Mouse (Mus musculus) CH12.LX (cell line): ENCODE measurements around the gene Zbtb20. TPM values are rescaled to one million over a fixed set of nuclear protein-coding genes. Genes with fewer than 3 reads are reported as not detected.

Source experiments
- DNase-seq: peaks from one replicate; pipeline ENCODE4 v3.0.0-alpha.2; 2013; ENCODE audit errors: extremely low read depth
- H3K27ac ChIP-seq: 2 replicates; pipeline ENCODE4 v1.5.1; 2012; ENCODE audit warnings: low read depth, mild to moderate bottlenecking, control low read depth, moderate library complexity; ENCODE audit not compliant: insufficient read depth
- H3K27me3 ChIP-seq: replicated peaks from 2 replicates; pipeline ENCODE3; 2012; ENCODE audit warnings: inconsistent platforms
- H3K36me3 ChIP-seq, 2 experiments: replicated peaks in 1 of 2; 2 replicates each; pipeline versions ENCODE3 to v1.6.1; 2012; ENCODE audit warnings: inconsistent platforms in 1 of 2, low read length in 1 of 2, mild to moderate bottlenecking in 1 of 2, mixed read lengths in 1 of 2, moderate library complexity in 1 of 2; ENCODE audit not compliant: control insufficient read depth in 1 of 2, insufficient read depth in 1 of 2
- H3K4me1 ChIP-seq, 2 experiments: 2 replicates each; pipeline ENCODE4 v1.6.1; 2012; ENCODE audit warnings: inconsistent platforms in 1 of 2, moderate library complexity in 1 of 2; ENCODE audit not compliant: insufficient read depth in 2 of 2, control insufficient read depth in 1 of 2
- H3K4me2 ChIP-seq: 2 replicates; pipeline ENCODE4 v1.6.1; 2012; ENCODE audit warnings: low read depth, mild to moderate bottlenecking, control low read depth; ENCODE audit not compliant: poor library complexity, insufficient read depth, severe bottlenecking
- H3K4me3 ChIP-seq, 3 experiments: fragments of 150-350 bp in 1 of 3; sonication (generic) in 1 of 3; replicated peaks in 1 of 3; 2 replicates each; pipeline versions ENCODE3 to v1.5.1; 2011 to 2012; ENCODE audit warnings: low read depth in 2 of 3, low read length in 2 of 3, mild to moderate bottlenecking in 2 of 3, moderate library complexity in 2 of 3, control low read depth in 1 of 3, improper control_type of control experiment in 1 of 3, inconsistent platforms in 1 of 3, mixed read lengths in 1 of 3; ENCODE audit not compliant: poor library complexity in 1 of 3
- H3K79me2 ChIP-seq: replicated peaks from 2 replicates; pipeline ENCODE4 v1.6.1; 2012; ENCODE audit warnings: mild to moderate bottlenecking, moderate library complexity; ENCODE audit not compliant: control insufficient read depth, poor library complexity, insufficient read depth, severe bottlenecking; ENCODE audit errors: extremely low read depth
- H3K9ac ChIP-seq: 2 replicates; pipeline ENCODE4 v1.6.1; 2012; ENCODE audit warnings: low read depth, mild to moderate bottlenecking, control low read depth, moderate library complexity; ENCODE audit not compliant: insufficient read depth
- H3K9me3 ChIP-seq: replicated peaks from 2 replicates; pipeline ENCODE3; 2012; ENCODE audit warnings: low read length, inconsistent platforms, mixed read lengths
- CHD1 ChIP-seq: IDR thresholded peaks from 2 replicates; pipeline ENCODE4 v1.6.1; 2012; ENCODE audit warnings: low read depth, low read length, improper control_type of control experiment, inconsistent platforms
- CHD2 ChIP-seq: IDR thresholded peaks from 2 replicates; pipeline ENCODE4 v1.6.1; 2011; ENCODE audit warnings: low read length, improper control_type of control experiment
- CTCF ChIP-seq, 2 experiments: IDR thresholded peaks in 1 of 2; conservative IDR thresholded peaks in 1 of 2; 2 replicates each; pipeline ENCODE4 v1.5.1; 2011 to 2012; ENCODE audit warnings: low read depth in 2 of 2, low read length in 2 of 2, improper control_type of control experiment in 1 of 2, inconsistent platforms in 1 of 2, mild to moderate bottlenecking in 1 of 2, moderate library complexity in 1 of 2
- EP300 ChIP-seq: IDR thresholded peaks from 2 replicates; pipeline ENCODE4 v1.6.1; 2011; ENCODE audit warnings: low read length, improper control_type of control experiment
- HCFC1 ChIP-seq: IDR thresholded peaks from 2 replicates; pipeline ENCODE4 v1.6.1; 2012; ENCODE audit warnings: low read depth, mild to moderate bottlenecking, inconsistent platforms, low read length, improper control_type of control experiment
- IRF4 ChIP-seq: IDR thresholded peaks from 2 replicates; pipeline ENCODE4 v1.6.1; 2014; ENCODE audit warnings: low read depth, mild to moderate bottlenecking, inconsistent platforms, low read length, improper control_type of control experiment
- MAX ChIP-seq: IDR thresholded peaks from 2 replicates; pipeline ENCODE4 v1.6.1; 2011; ENCODE audit warnings: low read length, improper control_type of control experiment
- MXI1 ChIP-seq: IDR thresholded peaks from 2 replicates; pipeline ENCODE4 v1.6.1; 2011; ENCODE audit warnings: mild to moderate bottlenecking, low read depth, low read length, improper control_type of control experiment
- NRF1 ChIP-seq: IDR thresholded peaks from 2 replicates; pipeline ENCODE4 v1.6.1; 2014; ENCODE audit warnings: low read depth, mild to moderate bottlenecking, inconsistent platforms, low read length, improper control_type of control experiment, moderate library complexity
- PAX5 ChIP-seq: IDR thresholded peaks from 2 replicates; pipeline ENCODE4 v1.6.1; 2012; ENCODE audit warnings: low read length, inconsistent platforms, mixed read lengths
- POLR2A ChIP-seq: IDR thresholded peaks from 2 replicates; pipeline ENCODE4 v1.6.1; 2011; ENCODE audit warnings: low read depth, mild to moderate bottlenecking, improper control_type of control experiment, low read length
- SIN3A ChIP-seq: IDR thresholded peaks from 2 replicates; pipeline ENCODE4 v1.6.1; 2012; ENCODE audit warnings: low read length, improper control_type of control experiment, inconsistent platforms
- SMC3 ChIP-seq: IDR thresholded peaks from 2 replicates; pipeline ENCODE4 v1.6.1; 2011; ENCODE audit warnings: low read depth, low read length, improper control_type of control experiment
- UBTF ChIP-seq: IDR thresholded peaks from 2 replicates; pipeline ENCODE4 v1.6.1; 2012; ENCODE audit warnings: low read depth, mild to moderate bottlenecking, inconsistent platforms, low read length, improper control_type of control experiment, moderate library complexity
- USF1 ChIP-seq: IDR thresholded peaks from 2 replicates; pipeline ENCODE4 v1.6.1; 2014; ENCODE audit warnings: low read depth, mild to moderate bottlenecking, inconsistent platforms, low read length, improper control_type of control experiment
- ZC3H11A ChIP-seq: IDR thresholded peaks from 2 replicates; pipeline ENCODE4 v1.6.1; 2012; ENCODE audit warnings: low read depth, mild to moderate bottlenecking, inconsistent platforms, low read length, improper control_type of control experiment
- ZNF384 ChIP-seq: IDR thresholded peaks from 2 replicates; pipeline ENCODE4 v1.6.1; 2012; ENCODE audit warnings: low read depth, low read length, improper control_type of control experiment, inconsistent platforms
- dilution Hi-C: fragments of 300-500 bp; cut with MboI; formaldehyde crosslinking; loops from 2 replicates; pipeline ENCODE4 v1.14.3; 2020; ENCODE audit warnings: low sequenced_read_pairs; ENCODE audit not compliant: extremely low pct_unique_long_range_greater_than_20kb, extremely low pct_ligation_motif_present
- in situ Hi-C: fragments of 300-500 bp; cut with MboI; formaldehyde crosslinking; loops from 3 replicates; pipeline ENCODE4 v1.14.3; 2019; ENCODE audit warnings: low sequenced_read_pairs, low pct_ligation_motif_present, low pct_unique_long_range_greater_than_20kb, mixed read lengths
- polyA plus RNA-seq: library from polyadenylated mRNA; unstranded; fragments of >175 nt; gene quantifications from 2 replicates; pipeline ENCODE4 v1.2.1, GENCODE M21; 2012; ENCODE audit warnings: low read depth; ENCODE audit not compliant: insufficient read length
- total RNA-seq, 2 experiments: library from RNA; depleted of rRNA; stranded (reverse); fragments of 300-350 nt in 1 of 2; fragments of >200 nt in 1 of 2; gene quantifications; 2 replicates each; pipeline ENCODE4 v1.2.3; 2012 to 2014

Gene Zbtb20
- total and polyA plus RNA-seq, 3 experiments = 24.9 to 58.0 (median 51.6) TPM

DNA sequence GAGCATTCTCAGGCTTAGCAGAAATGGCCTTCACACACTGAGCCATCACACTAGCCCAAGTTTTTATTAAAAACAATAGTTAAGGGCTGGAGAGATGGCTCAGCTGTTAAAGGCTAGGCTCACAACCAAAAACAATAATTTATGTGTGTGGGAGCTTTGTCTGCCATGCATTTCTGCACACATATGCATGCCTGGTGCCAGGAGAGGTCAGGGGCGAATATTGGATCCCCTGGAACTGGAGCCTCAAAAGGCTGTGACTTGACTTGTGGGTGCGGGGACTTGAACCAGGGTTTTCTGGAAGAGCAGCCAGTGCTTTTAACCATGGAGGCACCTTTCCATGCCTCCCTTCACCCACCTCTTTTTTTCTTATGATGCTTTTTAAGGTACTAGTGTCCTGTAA lies 685.6 kb downstream of the Zbtb20 start:
- peaks cover 80% of the 10 kb centered on the region for H3K79me2 ChIP-seq
- in situ Hi-C loops = no loop called here
- H3K9me3 ChIP-seq = no peaks in the 10 kb centered on the region
- H3K4me1 ChIP-seq = peaks cover 9 to 65% of the 10 kb centered on the region in 2 experiments
- TF ChIP-seq CHD1 = no peak
- no peak for TF ChIP-seq UBTF
- no peak for TF ChIP-seq POLR2A
- TF ChIP-seq EP300 = no peak
- no peak for TF ChIP-seq IRF4
- TF ChIP-seq USF1 = no peak
- TF ChIP-seq HCFC1 = no peak
- TF ChIP-seq SIN3A = no peak
- TF ChIP-seq, all 38 proteins: peak for 0
- dilution Hi-C loops = no loop called here
- Histone ChIP-seq H3K4me3 (no peak overlapping the region), H3K27me3 (no peaks in the 10 kb centered on the region), H3K4me2 (no peak overlapping the region), H3K9ac (no peak overlapping the region), H3K36me3 (peaks cover 38 to 74% of the 10 kb centered on the region in 2 experiments), H3K27ac (no peak overlapping the region)
- DNase-seq = no peak

DNA sequence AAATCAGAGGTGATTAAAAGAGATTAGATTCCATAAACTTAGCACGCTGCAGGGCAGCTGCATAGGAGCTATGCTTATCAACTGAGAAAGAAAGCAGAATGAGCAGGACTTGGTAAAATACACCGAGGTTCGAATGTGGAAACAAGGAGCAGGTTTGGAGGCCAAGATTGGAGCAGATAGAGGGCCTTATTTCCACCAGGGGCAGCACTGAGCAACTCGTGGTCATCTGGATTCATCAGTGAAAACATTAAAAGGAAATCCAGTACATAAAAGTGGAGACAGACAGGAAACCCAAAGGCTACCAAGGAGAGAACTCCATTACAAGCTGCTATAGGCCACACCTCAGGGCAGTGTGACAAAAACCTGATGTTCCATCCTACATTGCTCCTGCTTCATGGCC lies 686.3 kb downstream of the Zbtb20 start:
- H3K4me1 ChIP-seq = peaks cover 9 to 65% of the 10 kb centered on the region in 2 experiments
- no peaks in the 10 kb centered on the region for H3K27me3 ChIP-seq
- dilution Hi-C loops = no loop called here
- peak overlapping the region; percentile 5; the same call in 1 of the 2 replicates for H3K4me2 ChIP-seq
- in situ Hi-C loops = no loop called here
- no peak overlapping the region for H3K9ac ChIP-seq
- peak; percentile 55 for DNase-seq
- no peak overlapping the region for H3K4me3 ChIP-seq
- no peak overlapping the region for H3K27ac ChIP-seq
- H3K79me2 ChIP-seq = peaks cover 80% of the 10 kb centered on the region
- peaks cover 39 to 74% of the 10 kb centered on the region in 2 experiments for H3K36me3 ChIP-seq
- TF ChIP-seq SMC3 (no peak), CTCF (conservative IDR thresholded peaks at IDR 0.05 in 1 of 2, IDR thresholded peaks at IDR 0.05 in 1 of 2; ENCODE audit: low read depth in 2 of 2, low read length in 2 of 2) (peak; percentile 60 to 71)
- H3K9me3 ChIP-seq = no peaks in the 10 kb centered on the region

DNA sequence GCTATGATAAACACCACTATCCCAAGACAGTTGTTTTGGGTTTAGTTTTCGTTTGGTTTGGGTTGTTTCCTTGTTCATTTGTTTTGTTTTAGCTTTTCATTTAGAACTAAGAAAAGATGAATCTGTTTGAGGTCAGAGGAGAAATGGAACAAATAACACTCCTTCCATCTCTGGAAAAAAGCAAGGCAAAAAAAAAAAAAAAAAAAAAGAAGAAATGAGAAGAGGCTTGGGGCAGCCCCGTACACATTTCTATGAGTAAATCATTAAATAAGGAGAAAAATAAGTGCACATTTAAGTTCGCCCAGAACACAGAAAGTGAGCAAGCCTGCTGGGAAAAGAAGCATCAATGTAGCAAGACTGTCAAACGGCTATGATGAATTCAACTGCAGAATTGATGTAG lies 690.2 kb downstream of the Zbtb20 start:
- Histone ChIP-seq H3K27me3 (no peaks in the 10 kb centered on the region), H3K36me3 (peaks cover 49 to 85% of the 10 kb centered on the region in 2 experiments), H3K9me3 (no peaks in the 10 kb centered on the region), H3K4me1 (peaks cover 9 to 67% of the 10 kb centered on the region in 2 experiments), H3K27ac (peak overlapping the region; percentile 48), H3K9ac (peak overlapping the region; percentile 7; the same call in 1 of the 2 replicates), H3K4me3 (no peak overlapping the region), H3K4me2 (peak overlapping the region; percentile 48; the same call in 1 of the 2 replicates), H3K79me2 (peaks cover 78% of the 10 kb centered on the region)
- in situ Hi-C loops (no loop called here), dilution Hi-C loops (no loop called here)
- DNase-seq = peak; percentile 36
- no peak for TF ChIP-seq NRF1
- no peak for TF ChIP-seq CHD2
- no peak for TF ChIP-seq MXI1
- peak; percentile 81; the same call in 1 of the 2 replicates for TF ChIP-seq IRF4
- no peak for TF ChIP-seq USF1
- no peak for TF ChIP-seq SMC3
- no peak for TF ChIP-seq ZC3H11A
- peak; percentile 85 for TF ChIP-seq EP300
- TF ChIP-seq PAX5 = no peak
- TF ChIP-seq POLR2A = no peak
- TF ChIP-seq UBTF = no peak
- no peak for TF ChIP-seq MAX
- peak; percentile 98 for TF ChIP-seq ZNF384
